Mouse (Mus musculus) cerebellum, adult 2 months (tissue): ENCODE measurements around the gene Rplp1.

Experiments
- CTCF ChIP-seq: fragments of 200-500 bp; IDR thresholded peaks from 2 replicates; pipeline ENCODE4 v1.5.1; 2011; ENCODE audit warnings: low read depth, mild to moderate bottlenecking, control low read depth, low read length, moderate library complexity, borderline replicate concordance; ENCODE audit not compliant: insufficient read depth
- POLR2A ChIP-seq: fragments of 200-500 bp; IDR thresholded peaks from 2 replicates; pipeline ENCODE4 v1.6.1; 2011; ENCODE audit warnings: low read length, control low read depth, borderline replicate concordance; ENCODE audit not compliant: insufficient read depth

- TF ChIP-seq CTCF (no peak), POLR2A (no peak)
Measured at GRCm38 (mm10) chr9:61917436-61917835, 3.1 kb upstream of the Rplp1 start.
